Mouse (Mus musculus) stomach, postnatal 0 days (tissue): ENCODE measurements at regions not wholly inside any gene's neighbourhood (a gene's known extent, or its start where the extent isn't known, plus 50 kb on each side); places are given as distances from the start of the nearest gene placed in this dataset.

Source experiments
- ATAC-seq: fragments of 200-750 bp; cut with Nextera tagmentation; 2 replicates; pipeline ENCODE4 v1.8.0; 2017; ENCODE audit not compliant: low FRiP score, low TSS enrichment
- DNase-seq: peaks from one replicate; pipeline ENCODE4 v3.0.0-alpha.2; 2016; ENCODE audit warnings: low spot score
- H3K27ac ChIP-seq: fragments of 300-500 bp; sonication (generic); replicated peaks from 2 replicates; pipeline ENCODE4 v1.5.1; 2014; ENCODE audit warnings: mild to moderate bottlenecking, control low read depth
- H3K27me3 ChIP-seq: fragments of 300-500 bp; sonication (generic); 2 replicates; pipeline ENCODE4 v1.6.1; 2014; ENCODE audit warnings: low read length; ENCODE audit not compliant: control insufficient read depth, insufficient read depth
- H3K36me3 ChIP-seq: fragments of 300-500 bp; sonication (generic); 2 replicates; pipeline ENCODE4 v1.6.1; 2014; ENCODE audit warnings: low read length, mixed read lengths; ENCODE audit not compliant: control insufficient read depth, insufficient read depth
- H3K4me1 ChIP-seq: fragments of 300-500 bp; sonication (generic); replicated peaks from 2 replicates; pipeline ENCODE4 v1.6.1; 2014; ENCODE audit warnings: antibody characterized with exemption; ENCODE audit not compliant: control insufficient read depth, insufficient read depth
- H3K4me2 ChIP-seq: fragments of 300-500 bp; sonication (generic); replicated peaks from 2 replicates; pipeline ENCODE4 v1.6.1; 2014; ENCODE audit warnings: low read depth, mild to moderate bottlenecking, control low read depth, moderate library complexity
- H3K4me3 ChIP-seq: fragments of 300-500 bp; sonication (generic); 2 replicates; pipeline ENCODE4 v1.5.1; 2014; ENCODE audit warnings: low read depth, low read length, control low read depth
- H3K9ac ChIP-seq: fragments of 300-500 bp; sonication (generic); 2 replicates; pipeline ENCODE4 v1.6.1; 2014; ENCODE audit warnings: mild to moderate bottlenecking, low read length, control low read depth, mixed read lengths
- H3K9me3 ChIP-seq: fragments of 300-500 bp; sonication (generic); 2 replicates; pipeline ENCODE4 v1.6.1; 2016; ENCODE audit warnings: low read length; ENCODE audit not compliant: control insufficient read depth
- CTCF ChIP-seq: IDR thresholded peaks from 2 replicates; pipeline ENCODE4 v1.5.1; 2016; ENCODE audit warnings: antibody characterized with exemption, low read depth, mild to moderate bottlenecking, moderate library complexity
- EP300 ChIP-seq: optimal IDR thresholded peaks from 2 replicates; pipeline ENCODE3; 2016; ENCODE audit warnings: antibody characterized with exemption
- WGBS: fragments of 180-500 bp; shearing (Covaris S2); extraction: QIAGEN DNeasy Blood & Tissue Kit; methylation state at CpG from one replicate; pipeline ENCODE4 v1.1.7; 2014; 5-methylcytosine and 5-hydroxymethylcytosine counted together

DNA sequence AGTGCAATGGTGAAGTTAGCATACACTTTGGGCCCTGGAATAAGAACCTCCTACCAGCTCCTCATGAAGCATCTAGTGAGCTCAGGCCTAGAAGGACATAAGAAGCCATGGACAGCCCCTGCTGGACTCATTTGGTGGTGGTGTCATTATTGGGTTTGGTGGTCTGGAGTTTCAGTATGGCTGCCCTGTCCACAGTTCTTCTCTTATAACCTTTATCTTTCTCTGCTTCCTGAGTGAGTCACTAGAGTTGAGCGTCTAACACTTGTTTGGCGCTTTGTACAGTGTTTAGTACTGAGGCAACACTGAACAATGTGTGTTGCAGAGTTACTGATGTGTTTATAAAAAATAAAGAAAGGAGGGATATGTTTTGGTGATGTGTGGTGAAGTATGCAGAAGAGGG, 58.5 kb upstream of the Cxcr4 start:
- no peak overlapping the region for H3K27ac ChIP-seq
- DNase-seq, result no peak
- H3K4me1 ChIP-seq, result 0 out of 2 replicates have a peak, but pooled peaks cover 2% of the 10 kb centered on the region
- TF ChIP-seq CTCF, result no peak
- TF ChIP-seq EP300, result no peak
- H3K36me3 ChIP-seq, result no peaks in the 10 kb centered on the region
- WGBS, result 73% methylated on average over 2 of the region's 2 CpGs
- H3K4me2 ChIP-seq, result no peak overlapping the region
- no peaks in the 10 kb centered on the region for H3K9me3 ChIP-seq
- no peaks in the 10 kb centered on the region for H3K27me3 ChIP-seq
- H3K9ac ChIP-seq, result 0 out of 2 replicates have a peak overlapping the region, but pooled peaks have one; percentile 4
- no peak for ATAC-seq
- H3K4me3 ChIP-seq, result no peak overlapping the region

DNA sequence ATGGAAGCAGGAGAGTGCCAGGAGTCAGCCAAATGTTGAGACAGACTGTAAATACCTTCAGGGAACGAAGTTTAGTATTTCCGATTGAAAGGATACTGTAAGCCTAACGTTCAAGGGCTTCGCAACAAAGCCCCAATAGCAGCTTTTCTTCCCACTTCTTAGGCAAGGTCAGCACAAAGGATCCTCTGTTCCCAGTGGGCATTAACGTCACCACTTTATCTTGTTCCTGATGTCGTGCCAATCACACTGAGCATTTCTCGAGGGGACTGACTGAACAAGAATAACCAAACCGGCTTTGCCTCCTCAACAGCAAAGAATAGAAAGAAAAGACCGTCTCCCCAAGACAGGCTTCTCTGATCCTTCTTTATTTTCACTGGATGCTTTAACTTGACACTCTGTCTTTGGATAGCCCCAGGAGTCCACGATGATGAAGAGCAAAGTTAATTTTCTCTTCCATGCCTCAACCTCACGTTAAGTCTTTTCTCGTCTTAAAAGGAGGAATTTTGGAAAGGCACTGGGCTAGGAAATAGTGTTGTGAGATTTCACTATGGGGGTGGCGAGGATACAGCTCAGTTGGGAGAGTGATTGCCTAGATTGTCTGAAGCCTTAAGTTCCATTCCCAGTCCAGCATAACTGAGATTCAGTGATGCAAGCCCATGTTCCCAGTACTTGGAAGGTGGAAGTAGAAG, 57.5 kb upstream of the Cxcr4 start:
- ATAC-seq, result peak; percentile 61
- Histone ChIP-seq H3K27ac (no peak overlapping the region), H3K36me3 (no peaks in the 10 kb centered on the region), H3K4me2 (no peak overlapping the region), H3K27me3 (no peaks in the 10 kb centered on the region), H3K9me3 (no peaks in the 10 kb centered on the region), H3K9ac (no peak overlapping the region), H3K4me3 (no peak overlapping the region), H3K4me1 (0 out of 2 replicates have a peak, but pooled peaks cover 2% of the 10 kb centered on the region)
- TF ChIP-seq EP300, result no peak
- no peak for TF ChIP-seq CTCF
- peak; percentile 39 for DNase-seq
- WGBS, result 53% methylated on average over 13 of the region's 13 CpGs

DNA sequence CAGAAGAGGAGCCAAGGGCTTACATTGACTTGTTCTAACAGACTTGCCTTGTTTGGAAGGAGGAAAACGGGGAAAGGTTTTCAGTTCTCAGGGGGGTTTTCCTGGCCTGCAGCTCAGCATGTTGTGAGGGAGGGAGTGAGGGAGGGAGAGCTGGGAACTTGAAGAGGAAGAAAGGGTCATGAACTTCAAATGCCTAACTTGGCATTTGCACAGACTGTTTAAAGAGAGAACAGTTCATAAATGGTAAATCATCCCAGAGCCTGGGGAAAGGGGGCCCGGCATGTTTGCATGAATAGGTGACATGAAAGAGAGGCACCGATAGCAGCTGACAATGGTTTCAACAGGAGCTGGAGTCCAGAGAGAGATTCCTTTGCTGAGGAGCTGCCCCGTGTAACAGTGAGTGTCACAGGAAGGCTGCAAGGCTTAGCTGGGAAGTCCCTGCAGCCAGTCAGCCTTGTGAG, 51.3 kb upstream of the Cxcr4 start:
- Histone ChIP-seq H3K4me1 (no peaks in the 10 kb centered on the region; the same call in 1 of the 2 replicates), H3K4me3 (no peak overlapping the region), H3K27me3 (no peaks in the 10 kb centered on the region), H3K9me3 (no peaks in the 10 kb centered on the region), H3K27ac (no peak overlapping the region), H3K36me3 (no peaks in the 10 kb centered on the region), H3K9ac (no peak overlapping the region), H3K4me2 (no peak overlapping the region)
- TF ChIP-seq CTCF (no peak), EP300 (no peak)
- 9% methylated on average over 4 of the region's 4 CpGs for WGBS
- DNase-seq (no peak), ATAC-seq (no peak)

DNA sequence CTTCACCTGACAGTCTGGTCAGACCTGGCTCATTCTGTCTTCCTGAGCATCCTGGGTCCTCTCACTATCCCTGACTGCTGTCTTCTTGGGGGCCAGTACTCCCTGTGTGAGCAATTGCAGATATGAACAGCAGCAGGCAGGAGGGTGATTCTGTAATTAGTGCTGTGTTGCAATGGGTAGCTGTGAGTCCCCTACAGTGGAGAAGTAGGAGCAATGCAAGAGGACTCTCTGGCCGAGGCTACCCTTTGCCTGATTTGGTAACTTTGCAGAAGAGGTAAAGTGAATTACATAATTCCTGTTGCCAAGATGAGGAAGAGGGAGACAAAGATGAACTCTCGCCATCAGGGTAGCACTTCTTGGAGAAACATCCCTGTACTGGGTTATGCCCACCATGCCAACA, 50.1 kb upstream of the Cxcr4 start:
- no peaks in the 10 kb centered on the region for H3K27me3 ChIP-seq
- no peak for TF ChIP-seq EP300
- TF ChIP-seq CTCF, result no peak
- 93% methylated on average over 2 of the region's 2 CpGs for WGBS
- no peak overlapping the region for H3K9ac ChIP-seq
- no peaks in the 10 kb centered on the region for H3K9me3 ChIP-seq
- H3K4me1 ChIP-seq, result no peaks in the 10 kb centered on the region; the same call in 1 of the 2 replicates
- H3K27ac ChIP-seq, result no peak overlapping the region
- no peaks in the 10 kb centered on the region for H3K36me3 ChIP-seq
- DNase-seq (no peak), ATAC-seq (no peak)
- no peak overlapping the region for H3K4me3 ChIP-seq
- H3K4me2 ChIP-seq, result no peak overlapping the region
